Mouse (Mus musculus) lung, postnatal 0 days (tissue): Measurements from ENCODE around the gene Hist1h1b.

Source experiments
- CTCF ChIP-seq: IDR thresholded peaks from 2 replicates; pipeline ENCODE4 v1.5.1; 2016; ENCODE audit warnings: antibody characterized with exemption, mild to moderate bottlenecking
- EP300 ChIP-seq: IDR thresholded peaks from 2 replicates; pipeline ENCODE4 v1.6.1; 2016; ENCODE audit warnings: antibody characterized with exemption, mild to moderate bottlenecking, control low read depth

- TF ChIP-seq CTCF, result no peak
- TF ChIP-seq EP300, result no peak
Observed at GRCm38 (mm10) chr13:21779767-21780731, at the start of gene Hist1h1b.
